Mouse (Mus musculus): ENCODE measurements at regions not wholly inside any gene's neighbourhood (a gene's known extent, or its start where the extent isn't known, plus 50 kb on each side); places are given as distances from the start of the nearest gene placed in this dataset.

DNA sequence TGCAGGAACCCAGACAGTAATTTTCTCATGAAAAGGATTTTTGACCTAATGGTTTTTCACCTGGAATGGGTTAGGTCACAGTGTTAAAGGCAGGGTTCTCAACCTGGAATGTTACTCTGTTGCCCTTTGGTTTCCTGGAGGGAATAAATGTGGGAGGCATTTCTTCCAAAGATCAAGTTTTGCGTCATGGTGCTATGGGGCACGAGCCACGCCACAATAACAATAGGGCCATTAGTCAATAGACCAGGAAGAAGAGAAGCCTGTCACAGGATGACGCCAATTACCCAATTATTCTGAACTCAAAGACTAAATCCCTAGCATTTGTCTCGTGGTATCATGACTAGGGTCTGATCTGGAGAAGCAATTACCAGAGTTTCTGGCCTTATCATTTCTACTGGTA lies 94.3 kb upstream of the Hnrnpa3 start:
- TF ChIP-seq CTCF (IDR thresholded peaks at IDR 0.05; ENCODE audit: control insufficient read depth, insufficient read depth, insufficient read length) (no peak), MYOD1 (IDR thresholded peaks at IDR 0.05; ENCODE audit: control insufficient read depth, insufficient read length, low read depth) (no peak), MAX (IDR thresholded peaks at IDR 0.05) (no peak)

Measured in C2C12 (cell line).